Mouse (Mus musculus) urinary bladder, postnatal 25 days (tissue): ENCODE measurements at regions not wholly inside any gene's neighbourhood (a gene's known extent, or its start where the extent isn't known, plus 50 kb on each side); places are given as distances from the start of the nearest gene placed in this dataset.

Experiments used
- DNase-seq: peaks from one replicate; pipeline ENCODE4 v3.0.0; 2022; ENCODE audit warnings: low spot score

- DNase-seq = no peak
These were observed 848.1 kb upstream of the A1bg start for GRCm38 (mm10) chr15:61770721-61771542.

GRCm38 (mm10) chr15:61766544-61767094 is 843.8 kb upstream of the A1bg start:
- DNase-seq = no peak

- no peak for DNase-seq
These were observed 831.0 kb upstream of the A1bg start for GRCm38 (mm10) chr15:61753802-61754201.

GRCm38 (mm10) chr15:61723696-61724095 is 800.9 kb upstream of the A1bg start:
- no peak for DNase-seq

GRCm38 (mm10) chr15:61718486-61718885 is 795.7 kb upstream of the A1bg start:
- DNase-seq = no peak

- no peak for DNase-seq
These were observed 794.4 kb upstream of the A1bg start for GRCm38 (mm10) chr15:61717216-61717615.

GRCm38 (mm10) chr15:61713953-61714352 is 791.1 kb upstream of the A1bg start:
- DNase-seq = no peak

GRCm38 (mm10) chr15:61708928-61709327 is 786.1 kb upstream of the A1bg start:
- DNase-seq = no peak

GRCm38 (mm10) chr15:61707952-61708351 is 785.1 kb upstream of the A1bg start:
- no peak for DNase-seq

GRCm38 (mm10) chr15:61692679-61693078 is 769.9 kb upstream of the A1bg start:
- DNase-seq = no peak

- no peak for DNase-seq
These were observed 767.6 kb upstream of the A1bg start for GRCm38 (mm10) chr15:61690425-61690824.

GRCm38 (mm10) chr15:61689776-61690397 is 767.1 kb upstream of the A1bg start:
- DNase-seq = no peak

- no peak for DNase-seq
These were observed 760.2 kb upstream of the A1bg start for GRCm38 (mm10) chr15:61682968-61683367.

- no peak for DNase-seq
These were observed 747.7 kb upstream of the A1bg start for GRCm38 (mm10) chr15:61670556-61670955.

- DNase-seq = no peak
These were observed 737.8 kb upstream of the A1bg start for GRCm38 (mm10) chr15:61660581-61660980.

GRCm38 (mm10) chr15:61656951-61657350 is 734.1 kb upstream of the A1bg start:
- no peak for DNase-seq

GRCm38 (mm10) chr15:61654846-61655245 is 732.0 kb upstream of the A1bg start:
- DNase-seq = no peak

GRCm38 (mm10) chr15:61653853-61654252 is 731.0 kb upstream of the A1bg start:
- no peak for DNase-seq

GRCm38 (mm10) chr15:61618638-61619500 is 696.1 kb upstream of the A1bg start:
- peak; percentile 21 for DNase-seq

- no peak for DNase-seq
These were observed 687.9 kb upstream of the A1bg start for GRCm38 (mm10) chr15:61610662-61611061.

GRCm38 (mm10) chr15:61609656-61610055 is 686.8 kb upstream of the A1bg start:
- peak; percentile 19 for DNase-seq

GRCm38 (mm10) chr15:61608301-61608731 is 685.5 kb upstream of the A1bg start:
- DNase-seq = peak; percentile 8
